Mouse (Mus musculus) intestine, postnatal 0 days (tissue): ENCODE measurements around the gene Zfp764. TPM values are rescaled to one million over a fixed set of nuclear protein-coding genes. Genes with fewer than 3 reads are reported as not detected.
"Not testable (repeated sequence)": the region's sequence is repeated elsewhere in the genome, so short reads cannot be mapped to it uniquely, and the experiment has no call there.

ENCODE experiments used
- ATAC-seq: fragments of 200-750 bp; cut with Nextera tagmentation; 2 replicates; pipeline ENCODE4 v1.8.0; 2017; ENCODE audit warnings: mild to moderate bottlenecking, moderate TSS enrichment, moderate library complexity
- H3K27ac ChIP-seq: fragments of 300-500 bp; sonication (generic); 2 replicates; pipeline ENCODE4 v1.5.1; 2014; ENCODE audit warnings: mild to moderate bottlenecking, low read depth, low read length, moderate library complexity
- H3K27me3 ChIP-seq: fragments of 300-500 bp; sonication (generic); replicated peaks from 2 replicates; pipeline ENCODE4 v1.6.1; 2014; ENCODE audit warnings: low read length, mixed read lengths; ENCODE audit not compliant: control insufficient read depth, insufficient read depth
- H3K36me3 ChIP-seq: fragments of 300-500 bp; sonication (generic); 2 replicates; pipeline ENCODE4 v1.6.1; 2014; ENCODE audit warnings: mild to moderate bottlenecking, moderate library complexity; ENCODE audit not compliant: control insufficient read depth, insufficient read depth
- H3K4me1 ChIP-seq: fragments of 300-500 bp; sonication (generic); replicated peaks from 2 replicates; pipeline ENCODE4 v1.6.1; 2014; ENCODE audit warnings: antibody characterized with exemption, low read length, mixed read lengths; ENCODE audit not compliant: control insufficient read depth, insufficient read depth
- H3K4me2 ChIP-seq: fragments of 300-500 bp; sonication (generic); replicated peaks from 2 replicates; pipeline ENCODE4 v1.6.1; 2014; ENCODE audit warnings: low read depth, mild to moderate bottlenecking, moderate library complexity
- H3K4me3 ChIP-seq: fragments of 300-500 bp; sonication (generic); 2 replicates; pipeline ENCODE4 v1.5.1; 2014; ENCODE audit warnings: low read depth, low read length
- H3K9ac ChIP-seq: fragments of 300-500 bp; sonication (generic); 2 replicates; pipeline ENCODE4 v1.6.1; 2014; ENCODE audit warnings: mild to moderate bottlenecking, low read depth, low read length
- H3K9me3 ChIP-seq: fragments of 300-500 bp; sonication (generic); 2 replicates; pipeline ENCODE4 v1.6.1; 2016; ENCODE audit warnings: mixed run types; ENCODE audit not compliant: control insufficient read depth
- CTCF ChIP-seq: sonication (generic); IDR thresholded peaks from 2 replicates; pipeline ENCODE4 v1.5.1; 2016; ENCODE audit warnings: low read depth, mild to moderate bottlenecking, control low read depth, antibody characterized with exemption, moderate library complexity
- WGBS: fragments of 180-500 bp; shearing (Covaris S2); extraction: QIAGEN DNeasy Blood & Tissue Kit; methylation state at CpG from one replicate; pipeline ENCODE4 v1.1.7; 2014; 5-methylcytosine and 5-hydroxymethylcytosine counted together
- polyA plus RNA-seq: library from polyadenylated mRNA; unstranded; fragments of >200 nt; fragmentation: Nextera tagmentation; extraction: Ambion mirVana; gene quantifications from 2 replicates; pipeline ENCODE4 v1.2.1, GENCODE M21; 2015

Zfp764 gene
- polyA plus RNA-seq, 1 experiment from 2014 or later = 4.8 TPM

DNA sequence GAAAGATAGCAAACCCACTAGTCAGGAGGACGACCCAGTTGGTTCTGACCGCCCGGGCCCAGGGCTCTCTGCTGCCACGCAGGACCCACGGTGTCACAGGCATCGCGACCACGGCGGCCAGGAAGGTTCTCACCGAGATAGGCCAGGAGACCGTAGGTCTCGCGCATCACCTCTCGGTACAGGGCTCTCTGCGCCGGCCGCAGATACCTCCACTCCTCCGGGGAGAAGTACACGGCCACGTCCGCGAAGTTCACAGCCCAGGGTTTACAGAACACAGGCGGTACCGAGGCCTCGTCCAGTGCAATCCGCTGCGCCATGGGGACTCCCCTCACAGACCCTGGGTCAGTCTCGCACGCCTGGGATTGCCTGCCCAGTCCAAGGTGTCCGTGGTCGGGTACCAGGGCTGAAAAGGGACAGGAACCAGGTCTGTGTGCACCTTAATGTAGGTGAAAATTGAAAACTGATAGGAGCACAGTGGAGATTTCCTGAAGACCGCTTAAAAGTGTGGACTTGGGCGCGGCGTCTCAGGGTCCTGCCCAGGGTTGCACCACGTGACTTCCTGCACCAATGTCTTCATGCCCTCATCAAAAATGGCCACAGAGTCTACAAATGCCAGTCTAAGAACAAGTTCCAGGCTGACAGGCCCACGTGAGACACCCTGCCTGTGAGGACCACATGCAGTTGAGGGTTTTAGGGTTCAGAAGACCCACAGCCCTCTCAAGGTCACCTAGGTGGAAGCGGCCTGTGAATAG is 19.8 kb downstream of the Zfp764 start, which contains the start of gene 9130019O22Rik:
9130019O22Rik (minus strand) TSS at position 526 of the 752 bp plus-strand sequence.
- 14% methylated on average over 38 of the region's 38 CpGs for whole genome bisulfite sequencing
- H3K36me3 ChIP-seq = peaks cover 20% of the 10 kb centered on the region; the same call in 1 of the 2 replicates
- TF ChIP-seq CTCF = 0 out of 2 replicates have a peak, but pooled peaks have one; percentile 4
- H3K27ac ChIP-seq = peak within 1 kb of the TSS; percentile 46; the same call in 1 of the 2 replicates
- peak within 1 kb of the TSS; percentile 75 for H3K4me2 ChIP-seq
- H3K27me3 ChIP-seq = no peaks in the 10 kb centered on the region
- H3K9ac ChIP-seq = peak within 1 kb of the TSS; percentile 62
- H3K9me3 ChIP-seq = no peaks in the 10 kb centered on the region
- peak within 1 kb of the TSS; percentile 51 for H3K4me3 ChIP-seq
- no peaks in the 10 kb centered on the region for H3K4me1 ChIP-seq
- ATAC-seq = peak; percentile 86

- not testable (repeated sequence) for H3K36me3 ChIP-seq, H3K4me1 ChIP-seq, H3K9ac ChIP-seq, H3K27me3 ChIP-seq, ATAC-seq, H3K27ac ChIP-seq, H3K9me3 ChIP-seq, H3K4me3 ChIP-seq
- H3K4me2 ChIP-seq = 0 out of 2 replicates have a peak overlapping the region, but pooled peaks have one; percentile 75
- 94% methylated on average over 4 of the region's 4 CpGs for WGBS
Measured at GRCm38 (mm10) chr7:127385560-127385959, 21.1 kb downstream of the Zfp764 start.

GRCm38 (mm10) chr7:127378310-127378921 is 28.2 kb downstream of the Zfp764 start:
- H3K27me3 ChIP-seq = no peaks in the 10 kb centered on the region
- no peaks in the 10 kb centered on the region for H3K9me3 ChIP-seq
- 0 out of 2 replicates have a peak overlapping the region, but pooled peaks have one; percentile 13 for H3K4me2 ChIP-seq
- H3K9ac ChIP-seq = no peak overlapping the region
- ATAC-seq = peak; percentile 60
- 0 out of 2 replicates have a peak overlapping the region, but pooled peaks have one; percentile 22 for H3K27ac ChIP-seq
- WGBS = 33% methylated on average over 6 of the region's 6 CpGs
- no peak for TF ChIP-seq CTCF
- no peak overlapping the region for H3K4me3 ChIP-seq
- H3K36me3 ChIP-seq = peaks cover 8% of the 10 kb centered on the region; the same call in 1 of the 2 replicates
- no peaks in the 10 kb centered on the region for H3K4me1 ChIP-seq

DNA sequence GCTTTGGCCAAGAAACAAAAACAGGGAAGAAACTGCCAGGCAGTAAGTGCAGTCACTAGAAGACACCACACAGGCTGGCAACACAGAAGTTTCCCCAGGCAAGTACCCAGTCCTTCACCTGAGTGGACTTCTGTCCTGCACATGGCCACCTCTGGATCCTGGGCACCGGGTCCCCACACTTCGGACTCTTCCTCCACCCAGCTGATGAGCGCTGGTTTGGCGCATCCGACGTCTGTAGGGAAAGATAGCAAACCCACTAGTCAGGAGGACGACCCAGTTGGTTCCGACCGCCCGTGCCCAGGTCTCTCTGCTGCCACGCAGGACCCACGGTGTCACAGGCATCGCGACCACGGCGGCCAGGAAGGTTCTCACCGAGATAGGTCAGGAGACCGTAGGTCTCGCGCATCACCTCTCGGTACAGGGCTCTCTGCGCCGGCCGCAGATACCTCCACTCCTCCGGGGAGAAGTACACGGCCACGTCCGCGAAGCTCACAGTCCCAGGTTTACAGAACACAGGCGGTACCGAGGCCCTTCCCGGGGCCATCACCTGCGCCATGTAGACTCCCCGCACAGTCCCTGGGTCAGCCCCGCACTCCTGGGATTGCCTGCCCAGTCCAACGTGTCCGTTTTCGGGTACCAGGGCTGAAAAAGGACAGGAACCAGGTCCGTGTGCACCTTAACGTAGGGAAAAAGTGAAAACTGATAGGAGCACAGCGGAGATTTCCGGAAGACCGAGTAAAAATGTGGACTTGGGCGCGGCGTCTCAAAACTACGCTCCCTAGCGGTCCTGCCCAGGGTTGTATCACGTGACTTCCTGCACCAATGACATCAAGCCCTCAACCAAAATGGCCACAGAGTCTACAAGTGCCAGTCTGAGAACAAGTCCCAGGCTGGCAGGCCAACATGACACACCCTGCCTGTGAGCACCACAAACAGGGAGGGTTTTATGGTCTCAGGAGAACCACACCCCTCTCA is 31.1 kb downstream of the Zfp764 start, which contains the start of gene Zfp747:
Zfp747 (minus strand) TSS at position 780 of the 975 bp plus-strand sequence.
- peak; percentile 94 for ATAC-seq
- Histone ChIP-seq H3K27ac (peak within 1 kb of the TSS; percentile 90), H3K4me2 (peak within 1 kb of the TSS; percentile 79), H3K9ac (peak within 1 kb of the TSS; percentile 78), H3K4me3 (peak within 1 kb of the TSS; percentile 74)
- not testable (repeated sequence) for H3K4me1 ChIP-seq, H3K27me3 ChIP-seq, H3K36me3 ChIP-seq, H3K9me3 ChIP-seq
- TF ChIP-seq CTCF = peak; percentile 87
- under 1% methylated on average over 48 of the region's 49 CpGs for WGBS

DNA sequence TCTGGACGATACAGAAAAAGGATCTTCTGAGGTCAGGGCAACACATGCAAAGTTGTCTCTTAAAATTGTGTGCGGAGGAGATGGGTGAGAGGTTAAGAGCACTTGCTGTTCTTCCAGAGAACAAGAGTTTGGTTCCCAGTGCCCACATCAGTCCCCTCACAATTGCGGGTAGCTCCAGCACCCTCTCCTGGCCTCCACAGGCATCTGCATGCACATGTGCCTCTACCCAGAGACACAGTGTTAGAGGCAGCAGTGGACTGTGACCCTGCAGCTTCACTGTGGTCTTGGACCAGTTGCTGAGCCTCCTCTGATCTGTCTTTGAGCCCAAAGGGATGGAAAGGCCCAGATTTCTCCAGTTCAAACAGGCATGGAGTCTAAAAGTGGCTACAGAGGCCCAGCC is 34.8 kb downstream of the Zfp764 start:
- H3K9ac ChIP-seq, H3K4me1 ChIP-seq, H3K9me3 ChIP-seq, H3K27ac ChIP-seq, H3K27me3 ChIP-seq, ATAC-seq, H3K4me2 ChIP-seq, H3K4me3 ChIP-seq: not testable (repeated sequence)
- peaks cover 12% of the 10 kb centered on the region; the same call in 1 of the 2 replicates for H3K36me3 ChIP-seq
- WGBS = 89% methylated on average over 3 of the region's 3 CpGs
- TF ChIP-seq CTCF = peak; percentile 55
